Mouse (Mus musculus): ENCODE measurements around the gene Cfd. TPM values are rescaled to one million over a fixed set of nuclear protein-coding genes. Genes with fewer than 3 reads are reported as not detected.

The Cfd gene
- polyA plus RNA-seq, 1 experiment from 2014 or later = 0.13 TPM

- Histone ChIP-seq H3K27ac (peak overlapping the region; percentile 99), H3K36me3 (ENCODE audit: insufficient read depth, low read length) (peaks cover 23% of the 10 kb centered on the region), H3K9ac (ENCODE audit: low read depth, low read length) (peak overlapping the region; percentile 99), H3K4me3 (replicated peaks; ENCODE audit: low read depth, low read length) (peak overlapping the region; percentile 96), H3K4me1 (replicated peaks; ENCODE audit: insufficient read depth, low read length) (peaks cover 55% of the 10 kb centered on the region), H3K4me2 (ENCODE audit: low read length) (peak overlapping the region; percentile 91), H3K27me3 (ENCODE audit: insufficient read depth, low read length) (no peaks in the 10 kb centered on the region), H3K9me3 (replicated peaks; ENCODE audit: low read length) (no peaks in the 10 kb centered on the region)
- 0 out of 2 replicates have a peak, but pooled peaks have one; percentile 2 for ATAC-seq (replicated peaks; ENCODE audit: low FRiP score, low read depth)
- no peak for TF ChIP-seq CTCF (IDR thresholded peaks at IDR 0.05; ENCODE audit: low read depth)
- 1% methylated on average over 10 of the region's 10 CpGs for WGBS
- peak; percentile 70 for DNase-seq (ENCODE audit: low spot score)
Measured at GRCm38 (mm10) chr10:79855558-79856184, 35.0 kb upstream of the Cfd start.

GRCm38 (mm10) chr10:79856280-79856679, 34.4 kb upstream of the Cfd start:
- peak overlapping the region; percentile 96 for H3K4me3 ChIP-seq (replicated peaks; ENCODE audit: low read depth, low read length)
- TF ChIP-seq CTCF (IDR thresholded peaks at IDR 0.05; ENCODE audit: low read depth) = no peak
- H3K9ac ChIP-seq (ENCODE audit: low read depth, low read length) = peak overlapping the region; percentile 99
- no peaks in the 10 kb centered on the region for H3K9me3 ChIP-seq (replicated peaks; ENCODE audit: low read length)
- H3K27me3 ChIP-seq (ENCODE audit: insufficient read depth, low read length) = no peaks in the 10 kb centered on the region
- ATAC-seq (replicated peaks; ENCODE audit: low FRiP score, low read depth) (no peak), DNase-seq (ENCODE audit: low spot score) (no peak)
- WGBS = 5% methylated on average over 6 of the region's 6 CpGs
- H3K27ac ChIP-seq = peak overlapping the region; percentile 99
- peaks cover 57% of the 10 kb centered on the region for H3K4me1 ChIP-seq (replicated peaks; ENCODE audit: insufficient read depth, low read length)
- H3K36me3 ChIP-seq (ENCODE audit: insufficient read depth, low read length) = peaks cover 30% of the 10 kb centered on the region
- peak overlapping the region; percentile 91 for H3K4me2 ChIP-seq (ENCODE audit: low read length)

GRCm38 (mm10) chr10:79856704-79857451, 33.8 kb upstream of the Cfd start:
- Histone ChIP-seq H3K9ac (ENCODE audit: low read depth, low read length) (peak overlapping the region; percentile 99), H3K27ac (peak overlapping the region; percentile 32), H3K4me3 (replicated peaks; ENCODE audit: low read depth, low read length) (peak overlapping the region; percentile 96), H3K36me3 (ENCODE audit: insufficient read depth, low read length) (peaks cover 34% of the 10 kb centered on the region), H3K27me3 (ENCODE audit: insufficient read depth, low read length) (no peaks in the 10 kb centered on the region), H3K4me2 (ENCODE audit: low read length) (peak overlapping the region; percentile 91), H3K4me1 (replicated peaks; ENCODE audit: insufficient read depth, low read length) (peaks cover 52% of the 10 kb centered on the region), H3K9me3 (replicated peaks; ENCODE audit: low read length) (no peaks in the 10 kb centered on the region)
- ATAC-seq (replicated peaks; ENCODE audit: low FRiP score, low read depth) (no peak), DNase-seq (ENCODE audit: low spot score) (no peak)
- WGBS = 9% methylated on average over 7 of the region's 7 CpGs
- TF ChIP-seq CTCF (IDR thresholded peaks at IDR 0.05; ENCODE audit: low read depth) = no peak

- Histone ChIP-seq H3K36me3 (ENCODE audit: insufficient read depth, low read length) (peaks cover 40% of the 10 kb centered on the region), H3K4me2 (ENCODE audit: low read length) (peak overlapping the region; percentile 91), H3K27me3 (ENCODE audit: insufficient read depth, low read length) (no peaks in the 10 kb centered on the region), H3K9ac (ENCODE audit: low read depth, low read length) (peak overlapping the region; percentile 99), H3K4me3 (replicated peaks; ENCODE audit: low read depth, low read length) (peak overlapping the region; percentile 96), H3K9me3 (replicated peaks; ENCODE audit: low read length) (no peaks in the 10 kb centered on the region), H3K27ac (peak overlapping the region; percentile 32; the same call in 1 of the 2 replicates), H3K4me1 (replicated peaks; ENCODE audit: insufficient read depth, low read length) (peaks cover 48% of the 10 kb centered on the region)
- WGBS = 1% methylated on average over 4 of the region's 4 CpGs
- DNase-seq (ENCODE audit: low spot score) (peak; percentile 81), ATAC-seq (replicated peaks; ENCODE audit: low FRiP score, low read depth) (no peak)
- no peak for TF ChIP-seq CTCF (IDR thresholded peaks at IDR 0.05; ENCODE audit: low read depth)
Measured at GRCm38 (mm10) chr10:79857452-79857811, 33.2 kb upstream of the Cfd start.

DNA sequence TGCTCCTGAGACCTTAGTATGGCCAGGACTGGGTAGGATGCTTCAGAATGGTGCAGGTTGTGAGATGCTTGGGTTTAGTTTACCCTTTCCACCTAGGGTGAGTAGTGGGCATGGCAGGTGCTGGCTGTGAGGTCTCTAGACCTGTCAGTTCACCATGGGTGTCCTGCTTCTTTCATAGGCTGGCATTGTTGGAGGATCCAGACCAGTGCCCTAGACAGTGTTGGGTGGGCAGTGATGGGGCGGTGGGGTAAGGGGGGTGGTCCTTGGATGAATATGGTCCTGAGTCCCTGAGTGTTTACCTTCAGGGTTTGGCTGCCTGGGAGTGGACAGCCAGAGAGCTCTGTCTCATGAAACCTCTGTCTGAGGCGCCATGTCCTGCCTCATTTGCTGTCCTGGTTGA, 32.8 kb upstream of the Cfd start:
- ATAC-seq (replicated peaks; ENCODE audit: low FRiP score, low read depth) (no peak), DNase-seq (ENCODE audit: low spot score) (no peak)
- TF ChIP-seq CTCF (IDR thresholded peaks at IDR 0.05; ENCODE audit: low read depth) = no peak
- H3K27me3 ChIP-seq (ENCODE audit: insufficient read depth, low read length) = no peaks in the 10 kb centered on the region
- 59% methylated on average over 2 of the region's 2 CpGs for WGBS
- peak overlapping the region; percentile 91 for H3K4me2 ChIP-seq (ENCODE audit: low read length)
- no peaks in the 10 kb centered on the region for H3K9me3 ChIP-seq (replicated peaks; ENCODE audit: low read length)
- H3K4me3 ChIP-seq (replicated peaks; ENCODE audit: low read depth, low read length) = peak overlapping the region; percentile 96
- H3K27ac ChIP-seq = 0 out of 2 replicates have a peak overlapping the region, but pooled peaks have one; percentile 2
- peaks cover 44% of the 10 kb centered on the region for H3K36me3 ChIP-seq (ENCODE audit: insufficient read depth, low read length)
- peaks cover 43% of the 10 kb centered on the region for H3K4me1 ChIP-seq (replicated peaks; ENCODE audit: insufficient read depth, low read length)
- H3K9ac ChIP-seq (ENCODE audit: low read depth, low read length) = no peak overlapping the region

GRCm38 (mm10) chr10:79858416-79859074, 32.1 kb upstream of the Cfd start:
- no peak for ATAC-seq (replicated peaks; ENCODE audit: low FRiP score, low read depth)
- Histone ChIP-seq H3K27ac (0 out of 2 replicates have a peak overlapping the region, but pooled peaks have one; percentile 2), H3K9me3 (replicated peaks; ENCODE audit: low read length) (no peaks in the 10 kb centered on the region), H3K4me3 (replicated peaks; ENCODE audit: low read depth, low read length) (peak overlapping the region; percentile 96; the same call in 1 of the 2 replicates), H3K4me1 (replicated peaks; ENCODE audit: insufficient read depth, low read length) (peaks cover 39% of the 10 kb centered on the region), H3K9ac (ENCODE audit: low read depth, low read length) (0 out of 2 replicates have a peak overlapping the region, but pooled peaks have one; percentile 27), H3K36me3 (ENCODE audit: insufficient read depth, low read length) (peaks cover 47% of the 10 kb centered on the region), H3K4me2 (ENCODE audit: low read length) (peak overlapping the region; percentile 91), H3K27me3 (ENCODE audit: insufficient read depth, low read length) (no peaks in the 10 kb centered on the region)
- no peak for DNase-seq (ENCODE audit: low spot score)
- TF ChIP-seq CTCF (IDR thresholded peaks at IDR 0.05; ENCODE audit: low read depth) = no peak
- WGBS = 33% methylated on average over 17 of the region's 17 CpGs

Data from kidney, postnatal 0 days (tissue).